Mouse (Mus musculus) small intestine, adult 2 months (tissue): ENCODE measurements around the gene Btg2.

Source experiments
- CTCF ChIP-seq: fragments of 200-500 bp; IDR thresholded peaks from 2 replicates; pipeline ENCODE4 v1.5.1; 2012; ENCODE audit warnings: low read depth, mild to moderate bottlenecking, control low read depth, inconsistent platforms, low read length, moderate library complexity, mixed read lengths; ENCODE audit not compliant: insufficient replicate concordance, insufficient read length; ENCODE audit errors: extremely low read depth
- POLR2A ChIP-seq: fragments of 200-500 bp; IDR thresholded peaks from 2 replicates; pipeline ENCODE4 v1.6.1; 2012; ENCODE audit warnings: low read depth, mild to moderate bottlenecking, control low read depth, inconsistent platforms, low read length, moderate library complexity

GRCm38 (mm10) chr1:134074606-134075005, 4.3 kb downstream of the Btg2 start:
- TF ChIP-seq CTCF, result no peak
- no peak for TF ChIP-seq POLR2A
